Mouse (Mus musculus): Measurements from ENCODE around the gene Mkrn2os.

GRCm38 (mm10) chr6:115631056-115631795 lies 38.9 kb upstream of the Mkrn2os start:
- TF ChIP-seq CTCF (IDR thresholded peaks at IDR 0.05 in 2 of 3, conservative IDR thresholded peaks at IDR 0.05 in 1 of 3; ENCODE audit: control insufficient read depth in 1 of 3, insufficient read depth in 1 of 3, low read depth in 2 of 3, low read length in 3 of 3, poor library complexity in 1 of 3, severe bottlenecking in 1 of 3), result no peak
- TF ChIP-seq POLR2A (IDR thresholded peaks at IDR 0.05; ENCODE audit: control insufficient read depth in 1 of 2, insufficient read depth in 1 of 2, low read depth in 1 of 2, low read length in 2 of 2, poor library complexity in 1 of 2), result no peak
- no peak for TF ChIP-seq HCFC1 (IDR thresholded peaks at IDR 0.05; ENCODE audit: low read depth, low read length)
- no peak for TF ChIP-seq USF2 (IDR thresholded peaks at IDR 0.05; ENCODE audit: borderline replicate concordance in 1 of 2, insufficient read depth in 1 of 2, low read depth in 1 of 2, low read length in 2 of 2)
- no peak for TF ChIP-seq ZNF384 (IDR thresholded peaks at IDR 0.05; ENCODE audit: low read depth, low read length)
- TF ChIP-seq POLR2AphosphoS5 (IDR thresholded peaks at IDR 0.05; ENCODE audit: borderline replicate concordance, low read depth, low read length), result no peak
- no peak for TF ChIP-seq GABPA (IDR thresholded peaks at IDR 0.05; ENCODE audit: low read depth, low read length)
- no peak for TF ChIP-seq ZC3H11A (IDR thresholded peaks at IDR 0.05; ENCODE audit: low read depth, low read length)
- TF ChIP-seq MEF2A (IDR thresholded peaks at IDR 0.05; ENCODE audit: extremely low read depth, insufficient replicate concordance, low read depth, low read length, poor library complexity, severe bottlenecking), result no peak
- no peak for TF ChIP-seq ZMIZ1 (IDR thresholded peaks at IDR 0.05; ENCODE audit: low read depth, low read length)
- TF ChIP-seq MAZ (IDR thresholded peaks at IDR 0.05; ENCODE audit: low read depth, low read length), result no peak
- no peak for TF ChIP-seq USF1 (IDR thresholded peaks at IDR 0.05; ENCODE audit: low read depth, low read length)
- TF ChIP-seq MAX (IDR thresholded peaks at IDR 0.05; ENCODE audit: low read length), result no peak
- no peak for TF ChIP-seq GATA1 (IDR thresholded peaks at IDR 0.05; ENCODE audit: low read depth, low read length)

All from MEL (cell line).